Mouse (Mus musculus): ENCODE results near the gene Casp8ap2.
A peak's percentile ranks its signal among the peaks of the same experiment; 100 is the strongest.

Casp8ap2 gene

DNA sequence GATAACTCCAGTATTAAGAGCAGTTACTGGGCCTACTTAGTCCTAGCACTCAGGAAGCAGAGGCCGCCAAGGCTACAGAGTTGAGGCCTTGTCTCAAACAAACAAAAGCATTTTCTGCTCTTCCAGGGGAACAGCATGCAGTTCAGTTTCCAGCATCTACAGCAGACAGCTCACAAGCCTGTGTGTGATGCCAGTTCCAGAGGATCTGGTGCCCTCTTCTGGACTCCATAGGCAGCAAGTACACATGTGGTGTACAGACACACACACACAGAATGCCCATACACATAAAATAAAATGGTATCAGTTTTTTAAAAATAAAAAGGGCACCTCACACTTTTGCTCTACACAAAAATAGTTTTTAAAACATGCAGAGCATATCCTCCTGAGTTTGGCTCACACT, 53.0 kb downstream of the Casp8ap2 start:
- DNase-seq (ENCODE audit: low spot score): no peak

DNA sequence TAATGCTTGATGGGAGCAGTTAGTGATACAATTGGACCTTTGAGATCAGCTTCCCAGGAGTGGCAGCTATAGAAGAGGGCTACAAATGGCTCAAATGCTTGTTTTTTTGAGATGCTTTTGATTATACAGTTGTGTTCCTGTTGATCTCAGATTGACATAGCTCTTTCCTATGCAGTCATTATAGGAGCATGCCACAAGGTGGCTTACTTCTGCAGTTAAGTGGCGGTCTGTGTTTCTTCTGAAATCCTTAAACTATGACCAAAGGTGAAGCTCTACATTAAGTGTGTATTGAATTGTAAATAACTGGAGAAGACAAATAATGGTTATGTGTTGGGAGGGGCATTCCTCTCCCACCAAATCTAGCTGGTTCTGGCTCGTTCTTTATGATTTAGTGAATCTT, 54.6 kb downstream of the Casp8ap2 start:
- DNase-seq (ENCODE audit: low spot score): no peak

DNA sequence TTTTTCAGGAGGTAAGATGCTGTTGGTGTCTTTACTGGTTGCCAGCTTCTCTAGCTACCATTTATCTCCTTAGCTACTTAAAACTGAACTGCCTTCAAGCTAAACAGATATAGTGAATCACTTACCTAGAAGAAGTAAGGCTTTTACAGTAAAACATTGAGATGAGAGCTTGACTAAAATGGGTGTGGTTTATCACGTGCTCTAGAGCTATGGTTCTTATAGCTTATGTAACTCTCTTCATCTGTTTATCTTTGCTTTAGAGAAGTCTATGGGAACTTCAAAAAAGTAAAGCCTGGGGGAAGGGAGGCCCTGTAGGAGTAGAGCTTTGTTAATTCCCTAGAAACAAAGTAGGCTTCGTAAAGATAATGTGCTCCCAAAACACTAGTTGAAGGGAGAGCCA, 58.8 kb downstream of the Casp8ap2 start:
- DNase-seq (ENCODE audit: low spot score): no peak

- DNase-seq (ENCODE audit: low spot score): no peak
Measured at GRCm38 (mm10) chr4:32677471-32677870, 62.2 kb downstream of the Casp8ap2 start.

GRCm38 (mm10) chr4:32680843-32681242, 65.6 kb downstream of the Casp8ap2 start:
- DNase-seq (ENCODE audit: low spot score): peak; percentile 13

- no peak for DNase-seq (ENCODE audit: low spot score)
Measured at GRCm38 (mm10) chr4:32682471-32682870, 67.2 kb downstream of the Casp8ap2 start.

GRCm38 (mm10) chr4:32683061-32683582, 67.9 kb downstream of the Casp8ap2 start:
- no peak for DNase-seq (ENCODE audit: low spot score)

Measured in embryo, embryonic 10.5 days (tissue).